Mouse (Mus musculus): ENCODE measurements at regions not wholly inside any gene's neighbourhood (a gene's known extent, or its start where the extent isn't known, plus 50 kb on each side); places are given as distances from the start of the nearest gene placed in this dataset.
"Not testable (repeated sequence)": the region's sequence is repeated elsewhere in the genome, so short reads cannot be mapped to it uniquely, and the experiment has no call there.

- H3K4me1 ChIP-seq (ENCODE audit: control insufficient read depth, insufficient read depth) = no peaks in the 10 kb centered on the region
- no peak overlapping the region for H3K4me2 ChIP-seq (ENCODE audit: low read depth, low read length)
- H3K36me3 ChIP-seq (replicated peaks; ENCODE audit: control insufficient read depth, insufficient read depth, low read length) = no peaks in the 10 kb centered on the region
- H3K9me3 ChIP-seq (replicated peaks; ENCODE audit: control insufficient read depth, low read length) = no peaks in the 10 kb centered on the region
- 72% methylated on average over 9 of the region's 9 CpGs for WGBS
- ATAC-seq (ENCODE audit: insufficient read depth, low read depth) = no peak
- TF ChIP-seq EP300 (IDR thresholded peaks at IDR 0.05; ENCODE audit: low read depth) (no peak), CTCF (IDR thresholded peaks at IDR 0.05; ENCODE audit: low read depth) (no peak)
- no peaks in the 10 kb centered on the region for H3K27me3 ChIP-seq (ENCODE audit: control insufficient read depth, insufficient read depth, low read length)
- H3K27ac ChIP-seq (ENCODE audit: low read depth) = no peak overlapping the region
- DNase-seq (ENCODE audit: low spot score) = no peak
- H3K4me3 ChIP-seq (ENCODE audit: low read depth, low read length) = no peak overlapping the region
- H3K9ac ChIP-seq (replicated peaks; ENCODE audit: low read depth, low read length) = no peak overlapping the region
Measured at GRCm38 (mm10) chr1:17394893-17395292, 750.8 kb downstream of the Crisp4 start.

DNA sequence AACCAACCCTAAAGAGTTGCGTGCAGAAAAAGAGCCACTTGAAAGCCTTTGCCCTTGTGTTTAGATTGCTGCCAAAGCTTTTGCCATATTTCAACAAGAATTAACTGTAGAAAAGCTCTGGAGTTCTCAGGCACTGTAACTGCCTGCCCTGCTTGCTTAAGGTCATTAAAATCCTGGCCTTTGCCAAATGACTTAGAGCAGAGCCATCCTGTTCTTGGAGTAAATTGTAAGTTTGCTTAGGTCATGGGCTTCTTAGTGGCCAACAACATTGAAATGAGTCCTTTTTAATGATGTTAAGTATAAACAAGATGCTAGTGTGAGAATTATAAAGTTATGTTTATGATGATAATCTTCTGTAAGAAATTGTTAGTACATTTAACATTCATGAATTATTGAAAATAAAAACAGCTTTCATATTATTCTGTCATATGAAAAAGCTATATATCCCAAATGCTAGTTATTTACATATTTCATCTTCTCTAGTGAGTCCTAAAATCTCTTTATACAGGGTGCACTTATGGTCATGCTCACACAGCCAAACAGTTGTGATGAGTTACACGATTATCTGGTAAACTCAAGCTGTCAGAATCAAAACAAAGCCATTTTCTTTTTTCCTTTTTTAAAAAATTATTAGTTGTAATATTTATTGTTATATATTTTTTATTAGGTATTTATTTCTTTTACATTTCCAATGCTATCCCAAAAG lies 753.4 kb downstream of the Crisp4 start:
- H3K9me3 ChIP-seq (replicated peaks; ENCODE audit: control insufficient read depth, low read length) = no peaks in the 10 kb centered on the region
- no peaks in the 10 kb centered on the region for H3K36me3 ChIP-seq (replicated peaks; ENCODE audit: control insufficient read depth, insufficient read depth, low read length)
- H3K4me1 ChIP-seq (ENCODE audit: control insufficient read depth, insufficient read depth) = no peaks in the 10 kb centered on the region
- no peak overlapping the region for H3K4me2 ChIP-seq (ENCODE audit: low read depth, low read length)
- no peak overlapping the region for H3K27ac ChIP-seq (ENCODE audit: low read depth)
- no peak for ATAC-seq (ENCODE audit: insufficient read depth, low read depth)
- no peak overlapping the region for H3K4me3 ChIP-seq (ENCODE audit: low read depth, low read length)
- no peaks in the 10 kb centered on the region for H3K27me3 ChIP-seq (ENCODE audit: control insufficient read depth, insufficient read depth, low read length)
- no peak overlapping the region for H3K9ac ChIP-seq (replicated peaks; ENCODE audit: low read depth, low read length)
- TF ChIP-seq EP300 (IDR thresholded peaks at IDR 0.05; ENCODE audit: low read depth) (no peak), CTCF (IDR thresholded peaks at IDR 0.05; ENCODE audit: low read depth) (no peak)
- DNase-seq (ENCODE audit: low spot score) = no peak
- WGBS = 73% methylated on average over 2 of the region's 2 CpGs

GRCm38 (mm10) chr1:17377562-17377961 lies 768.1 kb downstream of the Crisp4 start:
- H3K9me3 ChIP-seq (replicated peaks; ENCODE audit: control insufficient read depth, low read length) = no peaks in the 10 kb centered on the region
- no peaks in the 10 kb centered on the region for H3K36me3 ChIP-seq (replicated peaks; ENCODE audit: control insufficient read depth, insufficient read depth, low read length)
- WGBS = 15% methylated on average over 2 of the region's 2 CpGs
- DNase-seq (ENCODE audit: low spot score) (no peak), ATAC-seq (ENCODE audit: insufficient read depth, low read depth) (no peak)
- no peak overlapping the region for H3K4me2 ChIP-seq (ENCODE audit: low read depth, low read length)
- no peaks in the 10 kb centered on the region for H3K27me3 ChIP-seq (ENCODE audit: control insufficient read depth, insufficient read depth, low read length)
- H3K9ac ChIP-seq (replicated peaks; ENCODE audit: low read depth, low read length) = no peak overlapping the region
- H3K4me3 ChIP-seq (ENCODE audit: low read depth, low read length) = no peak overlapping the region
- H3K27ac ChIP-seq (ENCODE audit: low read depth) = no peak overlapping the region
- TF ChIP-seq EP300 (IDR thresholded peaks at IDR 0.05; ENCODE audit: low read depth) (no peak), CTCF (IDR thresholded peaks at IDR 0.05; ENCODE audit: low read depth) (no peak)
- no peaks in the 10 kb centered on the region for H3K4me1 ChIP-seq (ENCODE audit: control insufficient read depth, insufficient read depth)

- Histone ChIP-seq H3K9me3 (replicated peaks; ENCODE audit: control insufficient read depth, low read length) (no peaks in the 10 kb centered on the region), H3K4me1 (ENCODE audit: control insufficient read depth, insufficient read depth) (no peaks in the 10 kb centered on the region), H3K27me3 (ENCODE audit: control insufficient read depth, insufficient read depth, low read length) (no peaks in the 10 kb centered on the region), H3K4me2 (ENCODE audit: low read depth, low read length) (no peak overlapping the region), H3K4me3 (ENCODE audit: low read depth, low read length) (no peak overlapping the region), H3K9ac (replicated peaks; ENCODE audit: low read depth, low read length) (no peak overlapping the region), H3K36me3 (replicated peaks; ENCODE audit: control insufficient read depth, insufficient read depth, low read length) (no peaks in the 10 kb centered on the region), H3K27ac (ENCODE audit: low read depth) (no peak overlapping the region)
- 75% methylated on average over 1 of the region's 1 CpGs for WGBS
- no peak for ATAC-seq (ENCODE audit: insufficient read depth, low read depth)
- DNase-seq (ENCODE audit: low spot score) = no peak
- TF ChIP-seq CTCF (IDR thresholded peaks at IDR 0.05; ENCODE audit: low read depth) = no peak
- TF ChIP-seq EP300 (IDR thresholded peaks at IDR 0.05; ENCODE audit: low read depth) = no peak
Measured at GRCm38 (mm10) chr1:17348271-17348670, 797.4 kb downstream of the Crisp4 start.

- TF ChIP-seq CTCF (IDR thresholded peaks at IDR 0.05; ENCODE audit: low read depth) = no peak
- no peak for TF ChIP-seq EP300 (IDR thresholded peaks at IDR 0.05; ENCODE audit: low read depth)
- no peak for DNase-seq (ENCODE audit: low spot score)
Measured at GRCm38 (mm10) chr1:17337827-17338226, 807.9 kb downstream of the Crisp4 start.

DNA sequence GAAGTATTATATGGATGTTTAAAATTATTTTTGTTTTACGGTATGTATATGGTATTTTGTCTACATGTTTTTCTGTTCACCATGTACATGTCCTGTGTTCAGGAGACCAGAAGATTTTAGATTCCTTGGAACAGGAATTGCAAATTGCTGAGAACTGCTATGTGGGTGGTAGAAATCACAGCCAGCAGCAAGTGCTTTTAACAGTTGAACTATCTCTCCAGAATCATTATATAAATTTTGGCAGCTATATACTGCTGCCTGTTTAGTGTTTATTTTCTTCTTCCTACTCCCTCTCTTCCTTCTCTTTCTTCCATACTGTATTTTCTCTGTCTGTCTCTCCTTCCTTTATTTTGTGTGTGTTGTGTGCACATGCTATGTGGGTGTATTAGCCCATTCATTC lies 834.3 kb downstream of the Crisp4 start:
- H3K9ac ChIP-seq (replicated peaks; ENCODE audit: low read depth, low read length); H3K27me3 ChIP-seq (ENCODE audit: control insufficient read depth, insufficient read depth, low read length); H3K4me2 ChIP-seq (ENCODE audit: low read depth, low read length); H3K36me3 ChIP-seq (replicated peaks; ENCODE audit: control insufficient read depth, insufficient read depth, low read length); DNase-seq (ENCODE audit: low spot score); H3K27ac ChIP-seq (ENCODE audit: low read depth); H3K4me1 ChIP-seq (ENCODE audit: control insufficient read depth, insufficient read depth); ATAC-seq (ENCODE audit: insufficient read depth, low read depth); H3K9me3 ChIP-seq (replicated peaks; ENCODE audit: control insufficient read depth, low read length); H3K4me3 ChIP-seq (ENCODE audit: low read depth, low read length): not testable (repeated sequence)
- WGBS = 94% methylated on average over 1 of the region's 1 CpGs

More at GRCm38 (mm10) chr1:17337827-17338226, 807.9 kb downstream of the Crisp4 start:
- no peak overlapping the region for H3K4me3 ChIP-seq (ENCODE audit: low read depth, low read length)
- H3K36me3 ChIP-seq (replicated peaks; ENCODE audit: control insufficient read depth, insufficient read depth, low read length) = no peaks in the 10 kb centered on the region
- H3K27me3 ChIP-seq (ENCODE audit: control insufficient read depth, insufficient read depth, low read length) = no peaks in the 10 kb centered on the region
- H3K9me3 ChIP-seq (replicated peaks; ENCODE audit: control insufficient read depth, low read length) = no peaks in the 10 kb centered on the region
- ATAC-seq (ENCODE audit: insufficient read depth, low read depth) = no peak
- H3K4me1 ChIP-seq (ENCODE audit: control insufficient read depth, insufficient read depth) = no peaks in the 10 kb centered on the region
- H3K4me2 ChIP-seq (ENCODE audit: low read depth, low read length) = no peak overlapping the region
- no peak overlapping the region for H3K27ac ChIP-seq (ENCODE audit: low read depth)
- H3K9ac ChIP-seq (replicated peaks; ENCODE audit: low read depth, low read length) = no peak overlapping the region

DNA sequence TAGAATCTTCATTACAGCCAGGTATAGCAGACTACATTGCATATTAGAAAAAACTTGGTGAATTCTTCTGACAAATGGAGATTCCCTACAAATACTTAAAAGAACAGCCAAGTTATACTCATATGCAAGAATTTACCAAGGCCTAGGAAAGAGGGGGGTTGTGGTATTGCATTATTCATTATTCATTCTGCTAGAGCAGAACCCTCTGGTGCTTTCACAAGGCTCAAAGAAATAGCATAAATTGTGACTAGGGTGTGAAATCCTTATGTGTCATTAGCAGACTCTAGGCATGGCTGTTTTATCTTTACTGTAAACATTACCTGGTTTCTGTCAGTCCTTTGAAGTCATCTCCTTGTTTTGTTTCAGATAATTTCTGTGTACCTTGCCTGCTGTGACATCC lies 835.8 kb downstream of the Crisp4 start:
- not testable (repeated sequence) for H3K27ac ChIP-seq (ENCODE audit: low read depth); H3K9me3 ChIP-seq (replicated peaks; ENCODE audit: control insufficient read depth, low read length); DNase-seq (ENCODE audit: low spot score); H3K4me1 ChIP-seq (ENCODE audit: control insufficient read depth, insufficient read depth); H3K27me3 ChIP-seq (ENCODE audit: control insufficient read depth, insufficient read depth, low read length); H3K36me3 ChIP-seq (replicated peaks; ENCODE audit: control insufficient read depth, insufficient read depth, low read length); ATAC-seq (ENCODE audit: insufficient read depth, low read depth); H3K9ac ChIP-seq (replicated peaks; ENCODE audit: low read depth, low read length); H3K4me2 ChIP-seq (ENCODE audit: low read depth, low read length); H3K4me3 ChIP-seq (ENCODE audit: low read depth, low read length)
